Mouse (Mus musculus): ENCODE results near the gene Adam33. TPM values are rescaled to one million over a fixed set of nuclear protein-coding genes. Genes with fewer than 3 reads are reported as not detected.
"Not testable (repeated sequence)": the region's sequence is repeated elsewhere in the genome, so short reads cannot be mapped to it uniquely, and the experiment has no call there.

Adam33 gene
- total RNA-seq (2021) (1 to 10 TPM in 1 of 2 experiments, under 1 TPM in 1; 0.73 to 1.6 TPM), polyA plus RNA-seq (2012; rRNA removed) (7.1 and 10.0 TPM in 2 replicates)
- long read RNA-seq, result 0 reads

GRCm38 (mm10) chr2:131063404-131063864 is at the start of gene Adam33:
Gene Adam33, minus strand, starts transcription at chr2:131063814.
- no peak within 1 kb of the TSS for H3K4me3 ChIP-seq
- no peak within 1 kb of the TSS for H3K27ac ChIP-seq
- TF ChIP-seq POLR2A (IDR thresholded peaks at IDR 0.05; ENCODE audit: insufficient read depth, low read depth, low read length) (no peak), CTCF (IDR thresholded peaks at IDR 0.05) (no peak), EP300 (IDR thresholded peaks at IDR 0.05; ENCODE audit: insufficient read depth, low read depth, low read length) (no peak)
- H3K4me1 ChIP-seq (ENCODE audit: control insufficient read depth, insufficient read depth, low read length), result peaks cover 8% of the 10 kb centered on the region
- DNase-seq, result peak in 1 of 2 experiments; percentile 39
- no peaks in the 10 kb centered on the region for H3K36me3 ChIP-seq (ENCODE audit: control insufficient read depth, insufficient read depth, low read length)
- H3K9ac ChIP-seq (ENCODE audit: low read depth, low read length), result no peak within 1 kb of the TSS
- intact Hi-C loops (cut with DNase I), result no loop called here
- WGBS, result 6% methylated on average over 23 of the region's 27 CpGs
- peaks cover 1% of the 10 kb centered on the region; the same call in 1 of the 2 replicates for H3K27me3 ChIP-seq (ENCODE audit: control insufficient read depth, insufficient read depth, low read length)
- H3K79me2 ChIP-seq (replicated peaks; ENCODE audit: control insufficient read depth, insufficient read depth, low read length), result no peaks in the 10 kb centered on the region

- DNase-seq, result no peak
- Histone ChIP-seq H3K36me3 (ENCODE audit: control insufficient read depth, insufficient read depth, low read length) (peaks cover 4% of the 10 kb centered on the region), H3K27ac (no peak overlapping the region; the same call in 1 of the 2 replicates), H3K4me1 (ENCODE audit: control insufficient read depth, insufficient read depth, low read length) (peaks cover 14% of the 10 kb centered on the region), H3K9ac (ENCODE audit: low read depth, low read length) (no peak overlapping the region), H3K27me3 (ENCODE audit: control insufficient read depth, insufficient read depth, low read length) (no peaks in the 10 kb centered on the region), H3K4me3 (no peak overlapping the region), H3K79me2 (replicated peaks; ENCODE audit: control insufficient read depth, insufficient read depth, low read length) (no peaks in the 10 kb centered on the region)
- TF ChIP-seq EP300 (IDR thresholded peaks at IDR 0.05; ENCODE audit: insufficient read depth, low read depth, low read length) (no peak), CTCF (IDR thresholded peaks at IDR 0.05) (no peak), POLR2A (IDR thresholded peaks at IDR 0.05; ENCODE audit: insufficient read depth, low read depth, low read length) (no peak)
- intact Hi-C loops (cut with DNase I), result no loop called here
- 87% methylated on average over 5 of the region's 5 CpGs for WGBS
Observed at GRCm38 (mm10) chr2:131105989-131106388, 42.4 kb upstream of the Adam33 start.

- H3K27ac ChIP-seq; H3K36me3 ChIP-seq (ENCODE audit: control insufficient read depth, insufficient read depth, low read length); H3K9ac ChIP-seq (ENCODE audit: low read depth, low read length); H3K79me2 ChIP-seq (replicated peaks; ENCODE audit: control insufficient read depth, insufficient read depth, low read length); H3K4me3 ChIP-seq; H3K27me3 ChIP-seq (ENCODE audit: control insufficient read depth, insufficient read depth, low read length); intact Hi-C loops (cut with DNase I); DNase-seq: not testable (repeated sequence)
- peaks cover 14% of the 10 kb centered on the region for H3K4me1 ChIP-seq (ENCODE audit: control insufficient read depth, insufficient read depth, low read length)
- 94% methylated on average over 4 of the region's 4 CpGs for WGBS
Observed at GRCm38 (mm10) chr2:131105061-131105460, 41.4 kb upstream of the Adam33 start.

GRCm38 (mm10) chr2:131104021-131104420 is 40.4 kb upstream of the Adam33 start:
- WGBS, result 52% methylated on average over 4 of the region's 4 CpGs

GRCm38 (mm10) chr2:131101530-131101929 is 37.9 kb upstream of the Adam33 start:
- peaks cover 4% of the 10 kb centered on the region for H3K36me3 ChIP-seq (ENCODE audit: control insufficient read depth, insufficient read depth, low read length)
- DNase-seq, result no peak
- intact Hi-C loops (cut with DNase I), result no loop called here
- H3K4me1 ChIP-seq (ENCODE audit: control insufficient read depth, insufficient read depth, low read length), result peaks cover 19% of the 10 kb centered on the region
- TF ChIP-seq EP300 (IDR thresholded peaks at IDR 0.05; ENCODE audit: insufficient read depth, low read depth, low read length) (no peak), CTCF (IDR thresholded peaks at IDR 0.05) (no peak), POLR2A (IDR thresholded peaks at IDR 0.05; ENCODE audit: insufficient read depth, low read depth, low read length) (no peak)
- no peak overlapping the region for H3K9ac ChIP-seq (ENCODE audit: low read depth, low read length)
- no peak overlapping the region for H3K4me3 ChIP-seq
- no peaks in the 10 kb centered on the region for H3K79me2 ChIP-seq (replicated peaks; ENCODE audit: control insufficient read depth, insufficient read depth, low read length)
- WGBS, result 63% methylated on average over 3 of the region's 3 CpGs
- H3K27me3 ChIP-seq (ENCODE audit: control insufficient read depth, insufficient read depth, low read length), result no peaks in the 10 kb centered on the region
- no peak overlapping the region for H3K27ac ChIP-seq

More at GRCm38 (mm10) chr2:131104021-131104420, 40.4 kb upstream of the Adam33 start:
- no peak overlapping the region for H3K9ac ChIP-seq (ENCODE audit: low read depth, low read length)
- no peaks in the 10 kb centered on the region for H3K27me3 ChIP-seq (ENCODE audit: control insufficient read depth, insufficient read depth, low read length)
- no peaks in the 10 kb centered on the region for H3K79me2 ChIP-seq (replicated peaks; ENCODE audit: control insufficient read depth, insufficient read depth, low read length)
- H3K36me3 ChIP-seq (ENCODE audit: control insufficient read depth, insufficient read depth, low read length), result peaks cover 4% of the 10 kb centered on the region
- intact Hi-C loops (cut with DNase I), result no loop called here
- H3K4me1 ChIP-seq (ENCODE audit: control insufficient read depth, insufficient read depth, low read length), result peaks cover 14% of the 10 kb centered on the region
- no peak overlapping the region for H3K27ac ChIP-seq
- no peak overlapping the region for H3K4me3 ChIP-seq
- peak in 1 of 2 experiments; percentile 39 for DNase-seq
- TF ChIP-seq EP300 (IDR thresholded peaks at IDR 0.05; ENCODE audit: insufficient read depth, low read depth, low read length), result no peak
- no peak for TF ChIP-seq POLR2A (IDR thresholded peaks at IDR 0.05; ENCODE audit: insufficient read depth, low read depth, low read length)
- no peak for TF ChIP-seq CTCF (IDR thresholded peaks at IDR 0.05)

- DNase-seq, result peak in 1 of 2 experiments; percentile 14
- TF ChIP-seq EP300 (IDR thresholded peaks at IDR 0.05; ENCODE audit: insufficient read depth, low read depth, low read length) (no peak), POLR2A (IDR thresholded peaks at IDR 0.05; ENCODE audit: insufficient read depth, low read depth, low read length) (no peak), CTCF (IDR thresholded peaks at IDR 0.05) (no peak)
- H3K27ac ChIP-seq, result peak overlapping the region; percentile 86
- H3K27me3 ChIP-seq (ENCODE audit: control insufficient read depth, insufficient read depth, low read length), result no peaks in the 10 kb centered on the region
- no peak overlapping the region for H3K9ac ChIP-seq (ENCODE audit: low read depth, low read length)
- peaks cover 10% of the 10 kb centered on the region for H3K4me1 ChIP-seq (ENCODE audit: control insufficient read depth, insufficient read depth, low read length)
- H3K79me2 ChIP-seq (replicated peaks; ENCODE audit: control insufficient read depth, insufficient read depth, low read length), result no peaks in the 10 kb centered on the region
- 87% methylated on average over 4 of the region's 4 CpGs for WGBS
- intact Hi-C loops (cut with DNase I), result loop anchor here (2.0 kb wide), 1 partner anchor 28 kb away; no protein-coding TSS in a partner anchor
- H3K36me3 ChIP-seq (ENCODE audit: control insufficient read depth, insufficient read depth, low read length), result peaks cover 3% of the 10 kb centered on the region; the same call in 1 of the 2 replicates
- no peak overlapping the region for H3K4me3 ChIP-seq
Observed at GRCm38 (mm10) chr2:131097087-131097486, 33.5 kb upstream of the Adam33 start.
